Mouse (Mus musculus): Measurements from ENCODE around the gene Eva1a.

GRCm38 (mm10) chr6:82040834-82041487 lies at the start of gene Eva1a:
- TF ChIP-seq CTCF (IDR thresholded peaks at IDR 0.05; ENCODE audit: low read depth) (no peak), EP300 (IDR thresholded peaks at IDR 0.05; ENCODE audit: low read depth) (no peak)
